15 mouse cellular contexts compared by ENCODE assay signal in the genomic region with DNA sequence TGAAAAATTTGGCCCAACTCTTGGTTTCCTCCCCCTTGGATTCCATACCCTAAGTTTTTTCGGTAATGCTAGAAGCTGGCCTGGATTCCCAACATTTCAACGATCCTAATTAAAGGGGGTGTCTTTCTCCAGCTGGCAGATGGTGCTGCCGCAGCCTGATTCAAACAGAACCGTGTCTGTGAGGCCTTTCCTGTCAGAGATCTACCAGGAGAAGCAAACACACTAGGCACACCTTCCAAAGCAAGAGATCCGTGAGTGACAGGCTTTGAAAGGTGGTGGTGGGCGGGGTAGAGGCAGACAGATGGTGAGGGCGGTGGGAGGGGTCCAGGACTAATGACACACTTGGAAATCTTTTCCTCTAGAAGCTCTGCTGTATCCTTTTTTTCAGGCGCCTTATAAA.
A peak's percentile ranks its signal among the peaks of the same experiment; 100 is the strongest.
DNase-seq lines count a peak whose midpoint lies in the region; ATAC-seq and TF ChIP-seq lines count a peak whose summit lies in the region.
"Had no signal": no experiment of that assay in that cellular context is flagged by ENCODE, and none has a peak within 500 bp of the region (broad histone marks: within the 10 kb centered on the region; RNA-seq: fewer than 3 reads in every experiment).

No protein-coding gene starts in this region.

- DNase-seq in frontal cortex, postnatal 10 days (ENCODE audit: low spot score in 2 of 2): no peak
- peak; percentile 41 for DNase-seq in left cerebral cortex, postnatal 4 days
- DNase-seq in left cerebral cortex, adult 8-10 months (ENCODE audit: low spot score in 2 of 2): no peak
- DNase-seq in brain, embryonic 14.5 days (ENCODE audit: low read depth): peak; percentile 93
- DNase-seq: cerebellum, adult 11-12 months; embryo, embryonic 11 days; gastrocnemius, adult 2 months; kidney, adult 8-10 months; lung, postnatal 14 days; thymus, postnatal 4 days had no signal

- no peaks in the 10 kb centered on the region for H3K36me3 ChIP-seq in forebrain, embryonic 15.5 days
- no peaks in the 10 kb centered on the region for H3K36me3 ChIP-seq in heart, embryonic 11.5 days (ENCODE audit: control insufficient read depth, insufficient read depth, low read length)
- H3K36me3 ChIP-seq: liver, embryonic 15.5 days had no signal

- H3K4me1 ChIP-seq in forebrain, embryonic 15.5 days: peaks cover 8% of the 10 kb centered on the region
- no peaks in the 10 kb centered on the region for H3K4me1 ChIP-seq in heart, embryonic 11.5 days (ENCODE audit: control insufficient read depth, insufficient read depth, low read length)
- H3K4me1 ChIP-seq: liver, embryonic 15.5 days had no signal

- no peak for TF ChIP-seq POLR2A in brain, embryonic 14.5 days (IDR thresholded peaks at IDR 0.05; ENCODE audit: borderline replicate concordance, extremely low read depth, insufficient read depth, insufficient read length, poor library complexity, severe bottlenecking)

- no peak overlapping the region for H3K9ac ChIP-seq in forebrain, embryonic 15.5 days (replicated peaks)
- H3K9ac ChIP-seq in heart, embryonic 11.5 days (ENCODE audit: low read depth, low read length): no peak overlapping the region
- H3K9ac ChIP-seq: liver, embryonic 15.5 days had no signal

- no peaks in the 10 kb centered on the region for H3K27me3 ChIP-seq in forebrain, embryonic 15.5 days
- H3K27me3 ChIP-seq in heart, embryonic 11.5 days (ENCODE audit: control insufficient read depth, insufficient read depth, low read length): no peaks in the 10 kb centered on the region
- H3K27me3 ChIP-seq: liver, embryonic 15.5 days had no signal

- no peak overlapping the region for H3K4me3 ChIP-seq in forebrain, embryonic 15.5 days
- no peak overlapping the region for H3K4me3 ChIP-seq in heart, embryonic 11.5 days (ENCODE audit: low read depth, low read length)
- H3K4me3 ChIP-seq: gastrocnemius, adult 2 months; liver, embryonic 15.5 days; myocyte had no signal

- H3K4me2 ChIP-seq in forebrain, embryonic 15.5 days (replicated peaks): no peak overlapping the region; the same call in 1 of the 2 replicates
- no peak overlapping the region for H3K4me2 ChIP-seq in heart, embryonic 11.5 days
- H3K4me2 ChIP-seq: liver, embryonic 15.5 days had no signal

- 31% methylated on average over 8 of the region's 8 CpGs for WGBS in forebrain, embryonic 15.5 days
- 37% methylated on average over 8 of the region's 8 CpGs for whole genome bisulfite sequencing in heart, embryonic 11.5 days (ENCODE audit: insufficient replicate concordance)

- TF ChIP-seq CTCF in brain, embryonic 14.5 days (IDR thresholded peaks at IDR 0.05; ENCODE audit: borderline replicate concordance, extremely low read depth, insufficient read depth, insufficient read length): no peak

- H3K27ac ChIP-seq in forebrain, embryonic 15.5 days (replicated peaks): peak overlapping the region; percentile 38
- no peak overlapping the region for H3K27ac ChIP-seq in heart, embryonic 11.5 days (ENCODE audit: low read depth, low read length)
- H3K27ac ChIP-seq: gastrocnemius, adult 2 months; liver, embryonic 15.5 days had no signal

- peak; percentile 84 for ATAC-seq in frontal cortex, adult (ENCODE audit: low TSS enrichment)
- peak; percentile 94 for ATAC-seq in forebrain, embryonic 15.5 days (replicated peaks)
- no peak for ATAC-seq in heart, embryonic 11.5 days (replicated peaks; ENCODE audit: insufficient number of reproducible peaks, low FRiP score, low TSS enrichment)

- no peaks in the 10 kb centered on the region for H3K9me3 ChIP-seq in forebrain, embryonic 15.5 days
- no peaks in the 10 kb centered on the region for H3K9me3 ChIP-seq in heart, embryonic 11.5 days (replicated peaks; ENCODE audit: control insufficient read depth, low read length)
- H3K9me3 ChIP-seq: liver, embryonic 15.5 days had no signal

- intact Hi-C loops in left cerebral cortex, postnatal 4 days (cut with DNase I): no loop called here

Comparison
In these comparisons a context has a peak if more than half of its experiments do, and no peak if none do; other contexts are left out.
1. DNase-seq: peak in left cerebral cortex, postnatal 4 days (single experiment) and brain, embryonic 14.5 days (single experiment); none in frontal cortex, postnatal 10 days (0 of 2) and left cerebral cortex, adult 8-10 months (0 of 2).